Mouse (Mus musculus): ENCODE measurements around the gene Fmo5. TPM values are rescaled to one million over a fixed set of nuclear protein-coding genes. Genes with fewer than 3 reads are reported as not detected.

Fmo5 gene
- polyA plus RNA-seq, 1 experiment: 15.1 TPM

GRCm38 (mm10) chr3:97666154-97666553 lies 37.5 kb downstream of the Fmo5 start:
- TF ChIP-seq CTCF (IDR thresholded peaks at IDR 0.05; ENCODE audit: insufficient read depth, low read length) (no peak), POLR2A (IDR thresholded peaks at IDR 0.05; ENCODE audit: borderline replicate concordance, extremely low read depth, low read depth, low read length) (no peak)
- Histone ChIP-seq H3K4me3 (replicated peaks; ENCODE audit: extremely low read depth, low read depth, low read length) (no peak overlapping the region), H3K4me1 (ENCODE audit: control insufficient read depth, insufficient read depth, low read length) (no peaks in the 10 kb centered on the region)
- DNase-seq: no peak
- 63% methylated on average over 8 of the region's 8 CpGs for WGBS

GRCm38 (mm10) chr3:97667093-97667675 lies 38.6 kb downstream of the Fmo5 start:
- 70% methylated on average over 14 of the region's 14 CpGs for WGBS
- no peaks in the 10 kb centered on the region for H3K4me1 ChIP-seq (ENCODE audit: control insufficient read depth, insufficient read depth, low read length)
- no peak overlapping the region for H3K4me3 ChIP-seq (replicated peaks; ENCODE audit: extremely low read depth, low read depth, low read length)
- TF ChIP-seq POLR2A (IDR thresholded peaks at IDR 0.05; ENCODE audit: borderline replicate concordance, extremely low read depth, low read depth, low read length): no peak
- TF ChIP-seq CTCF (IDR thresholded peaks at IDR 0.05; ENCODE audit: insufficient read depth, low read length): no peak
- no peak for DNase-seq

GRCm38 (mm10) chr3:97674644-97675110 lies 46.1 kb downstream of the Fmo5 start, which contains the start of gene Gm17651:
TSS of gene Gm17651 (minus strand) at chr3:97674694.
- no peaks in the 10 kb centered on the region for H3K4me1 ChIP-seq (ENCODE audit: control insufficient read depth, insufficient read depth, low read length)
- DNase-seq: no peak
- no peak within 1 kb of the TSS for H3K4me3 ChIP-seq (replicated peaks; ENCODE audit: extremely low read depth, low read depth, low read length)
- no peak for TF ChIP-seq POLR2A (IDR thresholded peaks at IDR 0.05; ENCODE audit: borderline replicate concordance, extremely low read depth, low read depth, low read length)
- WGBS: 75% methylated on average over 7 of the region's 7 CpGs

GRCm38 (mm10) chr3:97676126-97676525 lies 47.5 kb downstream of the Fmo5 start:
- TF ChIP-seq CTCF (IDR thresholded peaks at IDR 0.05; ENCODE audit: insufficient read depth, low read length): no peak
- no peak for TF ChIP-seq POLR2A (IDR thresholded peaks at IDR 0.05; ENCODE audit: borderline replicate concordance, extremely low read depth, low read depth, low read length)
- WGBS: 91% methylated on average over 3 of the region's 3 CpGs
- no peak overlapping the region for H3K4me3 ChIP-seq (replicated peaks; ENCODE audit: extremely low read depth, low read depth, low read length)
- H3K4me1 ChIP-seq (ENCODE audit: control insufficient read depth, insufficient read depth, low read length): no peaks in the 10 kb centered on the region
- DNase-seq: no peak

GRCm38 (mm10) chr3:97678416-97678815 lies 49.8 kb downstream of the Fmo5 start:
- 87% methylated on average over 3 of the region's 3 CpGs for WGBS
- peaks cover 3% of the 10 kb centered on the region; the same call in 1 of the 2 replicates for H3K4me1 ChIP-seq (ENCODE audit: control insufficient read depth, insufficient read depth, low read length)
- TF ChIP-seq CTCF (IDR thresholded peaks at IDR 0.05; ENCODE audit: insufficient read depth, low read length) (no peak), POLR2A (IDR thresholded peaks at IDR 0.05; ENCODE audit: borderline replicate concordance, extremely low read depth, low read depth, low read length) (no peak)
- DNase-seq: no peak
- H3K4me3 ChIP-seq (replicated peaks; ENCODE audit: extremely low read depth, low read depth, low read length): no peak overlapping the region

GRCm38 (mm10) chr3:97680631-97681320 lies 52.2 kb downstream of the Fmo5 start:
- WGBS: 2% methylated on average over 28 of the region's 28 CpGs
- peak; percentile 82 for DNase-seq

GRCm38 (mm10) chr3:97681321-97682158 lies 52.9 kb downstream of the Fmo5 start:
- TF ChIP-seq POLR2A (IDR thresholded peaks at IDR 0.05; ENCODE audit: borderline replicate concordance, extremely low read depth, low read depth, low read length): no peak
- TF ChIP-seq CTCF (IDR thresholded peaks at IDR 0.05; ENCODE audit: insufficient read depth, low read length): peak; percentile 35
- WGBS: 2% methylated on average over 33 of the region's 33 CpGs
- H3K4me3 ChIP-seq (replicated peaks; ENCODE audit: extremely low read depth, low read depth, low read length): peak overlapping the region; percentile 58
- peak; percentile 63 for DNase-seq
- peaks cover 3% of the 10 kb centered on the region; the same call in 1 of the 2 replicates for H3K4me1 ChIP-seq (ENCODE audit: control insufficient read depth, insufficient read depth, low read length)

More at GRCm38 (mm10) chr3:97680631-97681320, 52.2 kb downstream of the Fmo5 start:
- TF ChIP-seq POLR2A (IDR thresholded peaks at IDR 0.05; ENCODE audit: borderline replicate concordance, extremely low read depth, low read depth, low read length): no peak
- TF ChIP-seq CTCF (IDR thresholded peaks at IDR 0.05; ENCODE audit: insufficient read depth, low read length): peak; percentile 83
- H3K4me3 ChIP-seq (replicated peaks; ENCODE audit: extremely low read depth, low read depth, low read length): peak overlapping the region; percentile 58
- peaks cover 3% of the 10 kb centered on the region; the same call in 1 of the 2 replicates for H3K4me1 ChIP-seq (ENCODE audit: control insufficient read depth, insufficient read depth, low read length)

- TF ChIP-seq CTCF (IDR thresholded peaks at IDR 0.05; ENCODE audit: insufficient read depth, low read length) (no peak), POLR2A (IDR thresholded peaks at IDR 0.05; ENCODE audit: borderline replicate concordance, extremely low read depth, low read depth, low read length) (no peak)
- no peak overlapping the region for H3K4me3 ChIP-seq (replicated peaks; ENCODE audit: extremely low read depth, low read depth, low read length)
- no peak for DNase-seq
- peaks cover 3% of the 10 kb centered on the region; the same call in 1 of the 2 replicates for H3K4me1 ChIP-seq (ENCODE audit: control insufficient read depth, insufficient read depth, low read length)
- 5% methylated on average over 11 of the region's 11 CpGs for WGBS
Measured at GRCm38 (mm10) chr3:97682159-97682502, 53.5 kb downstream of the Fmo5 start.

GRCm38 (mm10) chr3:97682576-97682975 lies 54.0 kb downstream of the Fmo5 start:
- Histone ChIP-seq H3K4me3 (replicated peaks; ENCODE audit: extremely low read depth, low read depth, low read length) (no peak overlapping the region), H3K4me1 (ENCODE audit: control insufficient read depth, insufficient read depth, low read length) (peaks cover 3% of the 10 kb centered on the region; the same call in 1 of the 2 replicates)
- no peak for TF ChIP-seq CTCF (IDR thresholded peaks at IDR 0.05; ENCODE audit: insufficient read depth, low read length)
- TF ChIP-seq POLR2A (IDR thresholded peaks at IDR 0.05; ENCODE audit: borderline replicate concordance, extremely low read depth, low read depth, low read length): no peak
- WGBS: 31% methylated on average over 5 of the region's 5 CpGs
- DNase-seq: no peak

Data from lung, adult 2 months (tissue).